Mouse (Mus musculus): ENCODE data around the gene Olfr73.
"Not testable (repeated sequence)": the region's sequence is repeated elsewhere in the genome, so short reads cannot be mapped to it uniquely, and the experiment has no call there.

Gene Olfr73

DNA sequence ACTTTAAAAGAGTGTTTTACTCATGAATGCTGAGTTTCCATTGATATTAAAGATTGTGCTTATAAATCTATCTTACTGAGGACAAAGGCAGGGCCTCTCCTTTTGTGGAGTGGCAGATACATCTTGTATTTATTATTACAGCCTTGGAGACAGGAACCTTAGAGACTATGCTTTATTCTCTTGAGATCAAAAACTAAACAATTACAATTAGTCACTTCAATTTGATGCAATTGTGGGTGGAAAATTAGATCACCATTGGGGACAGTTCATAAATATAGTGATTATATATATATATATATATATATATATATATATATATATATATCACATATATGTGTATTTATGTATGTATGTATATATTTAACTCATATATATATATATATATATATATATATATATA lies at the start of gene Olfr73:
Gene Olfr73 (minus strand): TSS at position 101 of the 400 bp plus-strand sequence.
- in situ Hi-C loops (cut with MboI, MseI) = no loop called here

DNA sequence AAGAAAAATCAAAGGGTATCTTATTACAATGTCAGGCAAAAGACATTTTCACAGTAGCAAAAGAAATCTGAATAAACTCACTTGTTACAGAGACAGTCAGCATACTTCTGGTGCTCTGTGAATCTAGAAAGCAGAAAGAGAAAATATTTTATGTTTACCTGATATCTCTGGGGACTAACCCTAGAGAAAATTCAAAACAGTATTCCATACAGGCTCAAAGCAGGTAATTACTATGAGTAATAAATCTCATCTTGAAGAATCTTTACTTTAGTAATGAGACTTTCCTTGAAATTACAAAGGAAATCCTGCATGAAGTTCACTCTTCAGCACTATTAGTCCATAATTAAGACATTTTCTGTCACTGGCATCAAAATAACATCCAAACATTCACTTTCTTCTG lies 34.2 kb upstream of the Olfr73 start, which contains the start of gene Olfr1163:
Gene Olfr1163 (minus strand): TSS at position 101 of the 400 bp plus-strand sequence.
- in situ Hi-C loops (cut with MboI, MseI) = no loop called here

DNA sequence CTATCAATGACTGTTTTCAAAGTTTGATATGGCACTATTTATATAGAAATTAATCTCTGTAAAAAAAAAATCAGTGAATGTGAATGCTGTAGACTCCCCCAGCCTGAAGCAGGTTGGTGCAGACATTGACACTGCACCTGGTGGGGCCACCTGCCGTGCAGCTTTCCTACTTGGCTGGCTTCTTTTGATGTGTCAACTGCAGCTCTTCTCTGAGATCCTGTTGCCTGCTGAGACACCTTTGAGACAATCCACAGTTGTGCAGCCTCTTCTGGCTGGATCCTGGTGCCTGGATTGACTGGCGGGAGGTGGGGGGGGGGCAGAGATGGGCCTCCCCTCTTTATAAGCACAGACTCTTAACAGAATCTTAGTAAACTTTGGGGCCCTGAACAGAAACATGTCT lies 26.1 kb upstream of the Olfr73 start:
- in situ Hi-C loops (cut with MboI, MseI) = no loop called here

DNA sequence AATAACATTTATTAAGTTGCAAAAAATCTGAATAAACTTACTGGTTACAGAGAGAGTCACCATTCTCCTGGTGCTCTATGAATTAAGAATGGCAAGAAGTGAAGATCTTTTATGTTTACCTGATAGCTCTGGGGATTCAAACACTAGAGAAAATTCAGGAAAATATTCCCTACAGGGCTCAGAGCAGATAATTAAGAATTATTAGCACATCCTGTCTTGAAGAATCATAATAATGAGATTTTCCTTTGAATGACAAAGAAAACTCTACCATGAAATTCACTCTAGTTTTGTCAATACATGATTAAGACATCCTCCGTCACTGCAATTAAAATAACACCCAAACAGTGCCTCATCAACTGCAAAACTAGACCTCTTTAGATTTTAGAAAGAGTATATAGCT lies 13.5 kb upstream of the Olfr73 start, which contains the start of gene Olfr1162:
Gene Olfr1162 (minus strand): TSS at position 101 of the 400 bp plus-strand sequence.
- in situ Hi-C loops (cut with MboI, MseI) = no loop called here

GRCm38 (mm10) chr2:88022474-88022873 lies 15.0 kb downstream of the Olfr73 start, which contains the start of gene Olfr1161:
Gene Olfr1161 (plus strand): TSS chr2:88022774.
- in situ Hi-C loops (cut with MboI, MseI) = not testable (repeated sequence)

- in situ Hi-C loops (cut with MboI, MseI) = no loop called here
These were observed 29.8 kb downstream of the Olfr73 start, which contains the start of gene Olfr1160 for GRCm38 (mm10) chr2:88007515-88008318. Gene Olfr1160 (minus strand): TSS chr2:88008268.

DNA sequence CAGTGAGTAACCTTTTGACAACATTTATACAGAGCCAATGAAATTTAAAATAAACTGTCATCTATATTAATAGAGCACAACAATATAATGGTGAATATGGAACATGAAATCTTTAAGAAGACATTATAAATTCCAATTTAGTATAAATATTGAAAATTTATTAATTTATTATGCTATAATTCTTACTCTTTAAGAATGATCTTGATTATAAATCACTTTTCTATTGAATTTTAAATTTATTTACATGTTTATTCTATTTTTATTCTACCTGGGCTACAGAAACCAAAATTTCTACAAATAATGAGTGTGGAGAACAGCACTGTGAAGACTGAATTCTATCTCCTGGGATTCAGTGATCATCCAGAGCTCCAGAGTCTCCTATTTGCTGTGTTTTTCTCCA lies 47.7 kb downstream of the Olfr73 start, which contains the start of gene Olfr1158:
Gene Olfr1158 (plus strand): TSS at position 301 of the 400 bp plus-strand sequence.
- in situ Hi-C loops (cut with MboI, MseI) = no loop called here
